Mouse (Mus musculus) kidney, adult 9 months (tissue): Measurements from ENCODE around the gene Siglech.
"Not testable (repeated sequence)": the region's sequence is repeated elsewhere in the genome, so short reads cannot be mapped to it uniquely, and the experiment has no call there.

Experiments used
- DNase-seq: peaks from one replicate; pipeline ENCODE4 v3.0.0; 2022

The Siglech gene

GRCm38 (mm10) chr7:55767926-55768325 lies at the start of gene Siglech:
Gene Siglech (plus strand): TSS chr7:55768178.
- no peak for DNase-seq

- DNase-seq = no peak
Observed at GRCm38 (mm10) chr7:55722673-55723072, 45.3 kb upstream of the Siglech start.

GRCm38 (mm10) chr7:55728903-55729302 lies 39.1 kb upstream of the Siglech start:
- no peak for DNase-seq

- DNase-seq = no peak
Observed at GRCm38 (mm10) chr7:55734483-55734882, 33.5 kb upstream of the Siglech start.

GRCm38 (mm10) chr7:55737125-55737912 lies 30.7 kb upstream of the Siglech start:
- DNase-seq = peak; percentile 17

- no peak for DNase-seq
Observed at GRCm38 (mm10) chr7:55743614-55744267, 24.2 kb upstream of the Siglech start.

GRCm38 (mm10) chr7:55744566-55745220 lies 23.3 kb upstream of the Siglech start:
- DNase-seq = no peak

- DNase-seq = no peak
Observed at GRCm38 (mm10) chr7:55750841-55751240, 17.1 kb upstream of the Siglech start.

GRCm38 (mm10) chr7:55759346-55759745 lies 8.6 kb upstream of the Siglech start:
- DNase-seq = no peak

- DNase-seq = no peak
Observed at GRCm38 (mm10) chr7:55780011-55780410, 12.0 kb downstream of the Siglech start.

- DNase-seq = no peak
Observed at GRCm38 (mm10) chr7:55782493-55782892, 14.5 kb downstream of the Siglech start.

- peak; percentile 9 for DNase-seq
Observed at GRCm38 (mm10) chr7:55784580-55784979, 16.6 kb downstream of the Siglech start.

GRCm38 (mm10) chr7:55790586-55790985 lies 22.6 kb downstream of the Siglech start:
- not testable (repeated sequence) for DNase-seq

GRCm38 (mm10) chr7:55792280-55792679 lies 24.3 kb downstream of the Siglech start:
- no peak for DNase-seq

- DNase-seq = no peak
Observed at GRCm38 (mm10) chr7:55793236-55793951, 25.4 kb downstream of the Siglech start.

GRCm38 (mm10) chr7:55793952-55794603 lies 26.1 kb downstream of the Siglech start, which contains the start of gene Tubgcp5:
Gene Tubgcp5 (plus strand): TSS chr7:55794154.
- peak; percentile 98 for DNase-seq

GRCm38 (mm10) chr7:55799981-55800380 lies 32.0 kb downstream of the Siglech start:
- no peak for DNase-seq

- DNase-seq = no peak
Observed at GRCm38 (mm10) chr7:55809967-55810366, 42.0 kb downstream of the Siglech start.

- no peak for DNase-seq
Observed at GRCm38 (mm10) chr7:55824468-55824867, 56.5 kb downstream of the Siglech start.

GRCm38 (mm10) chr7:55827551-55827950 lies 59.6 kb downstream of the Siglech start:
- no peak for DNase-seq
